Mouse (Mus musculus) retina, embryonic 14.5 days (tissue): Measurements from ENCODE around the gene Gcdh.
A peak's percentile ranks its signal among the peaks of the same experiment; 100 is the strongest.

ENCODE experiments used
- DNase-seq: peaks from one replicate; pipeline ENCODE4 v3.0.0-alpha.2; 2015; ENCODE audit warnings: low spot score

The Gcdh gene

GRCm38 (mm10) chr8:84893709-84894134 is at the start of gene Gcdh:
Gene Gcdh, minus strand, starts transcription at chr8:84893921.
- DNase-seq: peak; percentile 94

- no peak for DNase-seq
Observed at GRCm38 (mm10) chr8:84937620-84938485, 44.1 kb upstream of the Gcdh start.

- DNase-seq: peak; percentile 86
Observed at GRCm38 (mm10) chr8:84936962-84937546, 43.3 kb upstream of the Gcdh start, which contains the start of gene Mast1. Gene Mast1, minus strand, starts transcription at chr8:84937359.

GRCm38 (mm10) chr8:84936041-84936961 is 42.6 kb upstream of the Gcdh start:
- DNase-seq: peak; percentile 50

GRCm38 (mm10) chr8:84935489-84935888 is 41.8 kb upstream of the Gcdh start:
- peak; percentile 74 for DNase-seq

GRCm38 (mm10) chr8:84934860-84935259 is 41.1 kb upstream of the Gcdh start:
- DNase-seq: peak; percentile 96

- DNase-seq: no peak
Observed at GRCm38 (mm10) chr8:84933767-84934559, 40.2 kb upstream of the Gcdh start.

GRCm38 (mm10) chr8:84930582-84930981 is 36.9 kb upstream of the Gcdh start:
- no peak for DNase-seq

GRCm38 (mm10) chr8:84928456-84929306 is 35.0 kb upstream of the Gcdh start:
- DNase-seq: peak; percentile 89

- no peak for DNase-seq
Observed at GRCm38 (mm10) chr8:84927513-84927912, 33.8 kb upstream of the Gcdh start.

- no peak for DNase-seq
Observed at GRCm38 (mm10) chr8:84925557-84925956, 31.8 kb upstream of the Gcdh start.

- no peak for DNase-seq
Observed at GRCm38 (mm10) chr8:84921596-84921995, 27.9 kb upstream of the Gcdh start.

GRCm38 (mm10) chr8:84918646-84919045 is 24.9 kb upstream of the Gcdh start:
- DNase-seq: no peak

- no peak for DNase-seq
Observed at GRCm38 (mm10) chr8:84917781-84918180, 24.1 kb upstream of the Gcdh start.

GRCm38 (mm10) chr8:84915269-84915668 is 21.5 kb upstream of the Gcdh start:
- no peak for DNase-seq

GRCm38 (mm10) chr8:84913960-84914359 is 20.2 kb upstream of the Gcdh start:
- peak; percentile 56 for DNase-seq

GRCm38 (mm10) chr8:84913502-84913900 is 19.8 kb upstream of the Gcdh start:
- no peak for DNase-seq

GRCm38 (mm10) chr8:84912895-84913501 is 19.3 kb upstream of the Gcdh start:
- peak; percentile 40 for DNase-seq

- DNase-seq: no peak
Observed at GRCm38 (mm10) chr8:84912391-84912790, 18.7 kb upstream of the Gcdh start.

GRCm38 (mm10) chr8:84911854-84912253 is 18.1 kb upstream of the Gcdh start:
- DNase-seq: no peak
